Mouse (Mus musculus) erythroblast, embryonic 14.5 days (primary cell): ENCODE measurements at regions not wholly inside any gene's neighbourhood (a gene's known extent, or its start where the extent isn't known, plus 50 kb on each side); places are given as distances from the start of the nearest gene placed in this dataset.

Experiments
- H3K27me3 ChIP-seq: 2 replicates; pipeline ENCODE4 v1.6.1; 2012; ENCODE audit warnings: inconsistent platforms; ENCODE audit not compliant: control insufficient read depth
- H3K36me3 ChIP-seq: 2 replicates; pipeline ENCODE4 v1.6.1; 2012; ENCODE audit warnings: mild to moderate bottlenecking, inconsistent platforms; ENCODE audit not compliant: control insufficient read depth
- H3K4me1 ChIP-seq: 2 replicates; pipeline ENCODE4 v1.6.1; 2012; ENCODE audit warnings: inconsistent platforms; ENCODE audit not compliant: control insufficient read depth
- H3K4me3 ChIP-seq: replicated peaks from 2 replicates; pipeline ENCODE3; 2012; ENCODE audit warnings: moderate library complexity, mild to moderate bottlenecking, inconsistent platforms
- H3K9me3 ChIP-seq: 2 replicates; pipeline ENCODE4 v1.6.1; 2012; ENCODE audit warnings: low read length, inconsistent platforms, mixed read lengths; ENCODE audit not compliant: control insufficient read depth
- GATA1 ChIP-seq: IDR thresholded peaks from 2 replicates; pipeline ENCODE4 v1.6.1; 2012; ENCODE audit warnings: low read length, inconsistent platforms, mixed read lengths
- TAL1 ChIP-seq: IDR thresholded peaks from 3 replicates; pipeline ENCODE4 v1.6.1; 2012; ENCODE audit warnings: low read length, inconsistent platforms, mixed read lengths

- Histone ChIP-seq H3K27me3 (no peaks in the 10 kb centered on the region), H3K9me3 (no peaks in the 10 kb centered on the region), H3K36me3 (no peaks in the 10 kb centered on the region), H3K4me3 (no peak overlapping the region), H3K4me1 (no peaks in the 10 kb centered on the region)
- TF ChIP-seq GATA1 (no peak), TAL1 (no peak)
Measured at GRCm38 (mm10) chr1:51681872-51682271, 203.6 kb upstream of the Nabp1 start.

GRCm38 (mm10) chr1:51680725-51681124 is 202.5 kb upstream of the Nabp1 start:
- Histone ChIP-seq H3K4me3 (no peak overlapping the region), H3K9me3 (no peaks in the 10 kb centered on the region), H3K36me3 (no peaks in the 10 kb centered on the region), H3K4me1 (no peaks in the 10 kb centered on the region), H3K27me3 (no peaks in the 10 kb centered on the region)
- TF ChIP-seq TAL1 = no peak
- TF ChIP-seq GATA1 = no peak

GRCm38 (mm10) chr1:51678290-51678928 is 200.2 kb upstream of the Nabp1 start:
- Histone ChIP-seq H3K36me3 (no peaks in the 10 kb centered on the region), H3K4me3 (no peak overlapping the region), H3K4me1 (no peaks in the 10 kb centered on the region), H3K27me3 (no peaks in the 10 kb centered on the region), H3K9me3 (no peaks in the 10 kb centered on the region)
- no peak for TF ChIP-seq TAL1
- no peak for TF ChIP-seq GATA1

GRCm38 (mm10) chr1:51677802-51678201 is 199.6 kb upstream of the Nabp1 start:
- TF ChIP-seq TAL1 = no peak
- no peak for TF ChIP-seq GATA1
- no peaks in the 10 kb centered on the region for H3K36me3 ChIP-seq
- no peaks in the 10 kb centered on the region for H3K9me3 ChIP-seq
- H3K4me1 ChIP-seq = no peaks in the 10 kb centered on the region
- H3K27me3 ChIP-seq = no peaks in the 10 kb centered on the region
- H3K4me3 ChIP-seq = no peak overlapping the region

- H3K4me1 ChIP-seq = no peaks in the 10 kb centered on the region
Measured at GRCm38 (mm10) chr1:51671691-51672090, 193.5 kb upstream of the Nabp1 start.

GRCm38 (mm10) chr1:51671287-51671686 is 193.1 kb upstream of the Nabp1 start:
- Histone ChIP-seq H3K4me1 (no peaks in the 10 kb centered on the region), H3K27me3 (no peaks in the 10 kb centered on the region), H3K36me3 (no peaks in the 10 kb centered on the region), H3K9me3 (no peaks in the 10 kb centered on the region), H3K4me3 (no peak overlapping the region)
- TF ChIP-seq TAL1 (no peak), GATA1 (no peak)

More at GRCm38 (mm10) chr1:51671691-51672090, 193.5 kb upstream of the Nabp1 start:
- TF ChIP-seq GATA1 = no peak
- TF ChIP-seq TAL1 = no peak
- H3K36me3 ChIP-seq = no peaks in the 10 kb centered on the region
- no peaks in the 10 kb centered on the region for H3K9me3 ChIP-seq
- no peaks in the 10 kb centered on the region for H3K27me3 ChIP-seq
- H3K4me3 ChIP-seq = no peak overlapping the region

GRCm38 (mm10) chr1:51670009-51670408 is 191.8 kb upstream of the Nabp1 start:
- Histone ChIP-seq H3K27me3 (no peaks in the 10 kb centered on the region), H3K9me3 (no peaks in the 10 kb centered on the region), H3K4me3 (no peak overlapping the region), H3K36me3 (no peaks in the 10 kb centered on the region), H3K4me1 (no peaks in the 10 kb centered on the region)
- TF ChIP-seq GATA1 (no peak), TAL1 (no peak)

GRCm38 (mm10) chr1:51668881-51669280 is 190.7 kb upstream of the Nabp1 start:
- Histone ChIP-seq H3K4me1 (no peaks in the 10 kb centered on the region), H3K27me3 (no peaks in the 10 kb centered on the region), H3K9me3 (no peaks in the 10 kb centered on the region), H3K4me3 (no peak overlapping the region), H3K36me3 (no peaks in the 10 kb centered on the region)
- TF ChIP-seq TAL1 (no peak), GATA1 (no peak)

GRCm38 (mm10) chr1:51660531-51660930 is 182.3 kb upstream of the Nabp1 start:
- no peaks in the 10 kb centered on the region for H3K27me3 ChIP-seq
- no peaks in the 10 kb centered on the region for H3K4me1 ChIP-seq
- H3K4me3 ChIP-seq = no peak overlapping the region
- no peaks in the 10 kb centered on the region for H3K9me3 ChIP-seq
- TF ChIP-seq GATA1 (no peak), TAL1 (no peak)
- no peaks in the 10 kb centered on the region for H3K36me3 ChIP-seq

- Histone ChIP-seq H3K4me3 (no peak overlapping the region), H3K27me3 (no peaks in the 10 kb centered on the region), H3K4me1 (no peaks in the 10 kb centered on the region), H3K9me3 (no peaks in the 10 kb centered on the region), H3K36me3 (no peaks in the 10 kb centered on the region)
- TF ChIP-seq TAL1 (no peak), GATA1 (no peak)
Measured at GRCm38 (mm10) chr1:51657203-51657602, 179.0 kb upstream of the Nabp1 start.
